8 mouse cellular contexts compared by ENCODE assay signal in the genomic region with DNA sequence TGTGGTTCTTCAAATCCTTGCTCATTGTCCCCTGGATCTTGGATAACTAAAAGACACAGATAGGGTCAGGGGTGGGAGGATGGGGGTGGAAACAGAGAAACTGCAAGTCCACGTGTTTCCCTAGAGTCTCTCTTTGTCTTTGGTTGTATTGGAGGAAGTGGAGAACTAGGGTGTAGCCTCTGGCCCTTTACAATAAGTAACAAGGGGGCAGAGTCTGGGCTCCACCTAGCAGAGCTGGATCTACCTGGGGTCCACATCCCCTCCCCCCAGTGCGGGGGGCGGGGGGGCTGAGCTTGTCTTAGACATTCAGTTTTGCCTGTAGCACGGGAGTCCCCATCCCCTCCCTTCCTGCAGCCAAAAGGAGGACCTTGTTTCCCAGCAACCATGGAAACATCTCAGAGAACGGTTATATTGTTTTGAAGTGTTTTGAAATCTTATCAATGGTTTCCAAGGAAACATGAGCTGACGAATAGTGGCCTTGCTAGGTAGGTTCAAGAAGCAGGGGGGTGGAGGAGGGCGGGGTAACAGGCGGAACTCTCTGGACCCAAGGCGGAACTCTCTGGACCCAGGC.
DNase-seq lines count a peak whose midpoint lies in the region; ATAC-seq and TF ChIP-seq lines count a peak whose summit lies in the region.

No protein-coding gene starts in this region.

- 24% methylated on average over 9 of the region's 9 CpGs for WGBS in kidney, postnatal 0 days
- WGBS in forebrain, embryonic 15.5 days = 4% methylated on average over 9 of the region's 9 CpGs
- 4% methylated on average over 9 of the region's 9 CpGs for WGBS in hindbrain, embryonic 15.5 days
- 10% methylated on average over 9 of the region's 9 CpGs for WGBS in midbrain, embryonic 12.5 days
- WGBS in thymus, adult 2 months = 35% methylated on average over 9 of the region's 9 CpGs

- H3K4me3 ChIP-seq in kidney, postnatal 0 days (replicated peaks; ENCODE audit: low read depth, low read length) = no peak overlapping the region
- H3K4me3 ChIP-seq in forebrain, embryonic 15.5 days = no peak overlapping the region
- H3K4me3 ChIP-seq in hindbrain, embryonic 15.5 days = no peak overlapping the region
- no peak overlapping the region for H3K4me3 ChIP-seq in midbrain, embryonic 12.5 days
- H3K4me3 ChIP-seq in thymus, adult 2 months (ENCODE audit: control insufficient read depth, insufficient read depth, low read length) = no peak overlapping the region

- 0 out of 2 replicates have a peak, but pooled peaks have one; percentile 40 for ATAC-seq in kidney, postnatal 0 days (replicated peaks; ENCODE audit: low FRiP score, low read depth)
- peak; percentile 74 for ATAC-seq in forebrain, embryonic 15.5 days (replicated peaks)
- ATAC-seq in hindbrain, embryonic 15.5 days (ENCODE audit: low FRiP score, low read depth) = peak; percentile 72
- peak; percentile 67; the same call in 1 of the 2 replicates for ATAC-seq in midbrain, embryonic 12.5 days (ENCODE audit: low FRiP score, low read depth)

- H3K27ac ChIP-seq in kidney, postnatal 0 days = no peak overlapping the region; the same call in 1 of the 2 replicates
- peak overlapping the region; percentile 58 for H3K27ac ChIP-seq in forebrain, embryonic 15.5 days (replicated peaks)
- peak overlapping the region; percentile 31; the same call in 1 of the 2 replicates for H3K27ac ChIP-seq in hindbrain, embryonic 15.5 days (replicated peaks)
- peak overlapping the region; percentile 36 for H3K27ac ChIP-seq in midbrain, embryonic 12.5 days (replicated peaks)
- no peak overlapping the region for H3K27ac ChIP-seq in thymus, adult 2 months (ENCODE audit: control insufficient read depth, insufficient read depth, low read length)

- H3K27me3 ChIP-seq in kidney, postnatal 0 days (ENCODE audit: insufficient read depth, low read length) = no peaks in the 10 kb centered on the region
- no peaks in the 10 kb centered on the region for H3K27me3 ChIP-seq in forebrain, embryonic 15.5 days
- H3K27me3 ChIP-seq in hindbrain, embryonic 15.5 days = no peaks in the 10 kb centered on the region
- H3K27me3 ChIP-seq in midbrain, embryonic 12.5 days = no peaks in the 10 kb centered on the region
- no peaks in the 10 kb centered on the region for H3K27me3 ChIP-seq in thymus, adult 2 months (ENCODE audit: control insufficient read depth, insufficient read depth, low read length)

- TF ChIP-seq CTCF in kidney, postnatal 0 days (IDR thresholded peaks at IDR 0.05; ENCODE audit: low read depth) = no peak
- no peak for TF ChIP-seq CTCF in thymus, adult 2 months (IDR thresholded peaks at IDR 0.05; ENCODE audit: borderline replicate concordance, control insufficient read depth, extremely low read depth, insufficient read depth, low read length, poor library complexity)

- 0 out of 2 replicates have a peak, but pooled peaks cover 3% of the 10 kb centered on the region for H3K4me1 ChIP-seq in kidney, postnatal 0 days (replicated peaks; ENCODE audit: insufficient read depth, low read length)
- peaks cover 15% of the 10 kb centered on the region for H3K4me1 ChIP-seq in forebrain, embryonic 15.5 days
- H3K4me1 ChIP-seq in hindbrain, embryonic 15.5 days (replicated peaks) = peaks cover 20% of the 10 kb centered on the region
- peaks cover 20% of the 10 kb centered on the region for H3K4me1 ChIP-seq in midbrain, embryonic 12.5 days
- H3K4me1 ChIP-seq in thymus, adult 2 months (replicated peaks; ENCODE audit: control insufficient read depth, insufficient read depth, low read length) = no peaks in the 10 kb centered on the region

- peak; percentile 63 for DNase-seq in kidney, postnatal 0 days (ENCODE audit: low spot score)
- DNase-seq in kidney, adult 11 months = no peak
- DNase-seq in spleen, postnatal 4 days (ENCODE audit: low spot score in 2 of 2) = no peak
- DNase-seq in thymus, adult 2 months = no peak
- DNase-seq in left cerebral cortex, postnatal 14 days (ENCODE audit: low spot score in 2 of 2) = no peak

- no peak for TF ChIP-seq POLR2A in thymus, adult 2 months (IDR thresholded peaks at IDR 0.05; ENCODE audit: control insufficient read depth, extremely low read depth, insufficient read depth, low read length, poor library complexity)

- H3K9me3 ChIP-seq in kidney, postnatal 0 days (replicated peaks; ENCODE audit: low read length) = no peaks in the 10 kb centered on the region
- H3K9me3 ChIP-seq in forebrain, embryonic 15.5 days = no peaks in the 10 kb centered on the region
- no peaks in the 10 kb centered on the region for H3K9me3 ChIP-seq in hindbrain, embryonic 15.5 days
- H3K9me3 ChIP-seq in midbrain, embryonic 12.5 days = no peaks in the 10 kb centered on the region

- no peak overlapping the region for H3K9ac ChIP-seq in kidney, postnatal 0 days (ENCODE audit: low read depth, low read length)
- H3K9ac ChIP-seq in forebrain, embryonic 15.5 days (replicated peaks) = no peak overlapping the region
- H3K9ac ChIP-seq in hindbrain, embryonic 15.5 days = no peak overlapping the region
- no peak overlapping the region for H3K9ac ChIP-seq in midbrain, embryonic 12.5 days (replicated peaks)

- H3K36me3 ChIP-seq in kidney, postnatal 0 days (ENCODE audit: insufficient read depth, low read length) = no peaks in the 10 kb centered on the region
- no peaks in the 10 kb centered on the region for H3K36me3 ChIP-seq in forebrain, embryonic 15.5 days
- no peaks in the 10 kb centered on the region for H3K36me3 ChIP-seq in hindbrain, embryonic 15.5 days
- H3K36me3 ChIP-seq in midbrain, embryonic 12.5 days = no peaks in the 10 kb centered on the region
- no peaks in the 10 kb centered on the region for H3K36me3 ChIP-seq in thymus, adult 2 months (ENCODE audit: control insufficient read depth, insufficient read depth, low read length)

- intact Hi-C loops in left cerebral cortex, postnatal 14 days (cut with DNase I) = no loop called here

- peak overlapping the region; percentile 13; the same call in 1 of the 2 replicates for H3K4me2 ChIP-seq in kidney, postnatal 0 days (ENCODE audit: low read length)
- peak overlapping the region; percentile 14; the same call in 1 of the 2 replicates for H3K4me2 ChIP-seq in forebrain, embryonic 15.5 days (replicated peaks)
- H3K4me2 ChIP-seq in hindbrain, embryonic 15.5 days = peak overlapping the region; percentile 43
- peak overlapping the region; percentile 31 for H3K4me2 ChIP-seq in midbrain, embryonic 12.5 days (replicated peaks)

Comparison
In these comparisons a context has a peak if more than half of its experiments do, and no peak if none do; other contexts are left out.
1. H3K27ac ChIP-seq: peak in forebrain, embryonic 15.5 days (single experiment), hindbrain, embryonic 15.5 days (single experiment) and midbrain, embryonic 12.5 days (single experiment); none in kidney, postnatal 0 days (single experiment) and thymus, adult 2 months (single experiment).
2. Peak in every context shown above with its lines, with median percentiles within 50 percentile points of each other: ATAC-seq and H3K4me2 ChIP-seq.